ENCODE assay signal across 8 mouse cellular contexts in genomic region chr10:28485574-28485973, GRCm38 (mm10).
DNase-seq lines count a peak whose midpoint lies in the region; ATAC-seq and TF ChIP-seq lines count a peak whose summit lies in the region.

No protein-coding gene starts in this region.

- no peak overlapping the region for H3K4me3 ChIP-seq in gastrocnemius, adult 2 months
- H3K4me3 ChIP-seq in G1E (ENCODE audit: low read depth, low read length) = no peak overlapping the region

- no peaks in the 10 kb centered on the region for H3K27me3 ChIP-seq in G1E (ENCODE audit: insufficient read depth, low read length)

- H3K27ac ChIP-seq in gastrocnemius, adult 2 months = no peak overlapping the region

- peak; percentile 69 for TF ChIP-seq CTCF in gastrocnemius, adult 2 months (IDR thresholded peaks at IDR 0.05)
- 0 out of 2 replicates have a peak, but pooled peaks have one; percentile 37 for TF ChIP-seq CTCF in G1E (IDR thresholded peaks at IDR 0.05; ENCODE audit: low read depth, low read length)

- intact Hi-C loops in gastrocnemius, adult 2 months (cut with DNase I) = loop anchor here (5.0 kb wide), 1 partner anchor 357 kb away; no protein-coding TSS in a partner anchor

- peaks cover 8% of the 10 kb centered on the region for H3K4me1 ChIP-seq in G1E (ENCODE audit: insufficient read depth, low read depth, low read length)

- H3K36me3 ChIP-seq in G1E (replicated peaks) = no peaks in the 10 kb centered on the region

- ATAC-seq in G1E (ENCODE audit: extremely low read depth, insufficient number of reproducible peaks, low FRiP score, poor library complexity, severe bottlenecking) = peak; percentile 61; the same call in 1 of the 2 replicates
- ATAC-seq in megakaryocyte progenitor cell, adult 5-6 weeks (replicated peaks; ENCODE audit: poor library complexity) = peak; percentile 99

- peak; percentile 28 for DNase-seq in gastrocnemius, adult 2 months
- DNase-seq in gastrocnemius, adult 8-10 months (ENCODE audit: low spot score in 2 of 2) = no peak
- DNase-seq in G1E (ENCODE audit: low spot score) = no peak
- DNase-seq in cerebellum, adult 9-11 months = peak; percentile 52
- DNase-seq in gastrocnemius, postnatal 25 days = peak; percentile 11
- peak; percentile 44 for DNase-seq in layer of hippocampus, adult 9-11 months
- DNase-seq in spleen, postnatal 36 days (ENCODE audit: low spot score in 2 of 2) = peak; percentile 6 to 19

- no peaks in the 10 kb centered on the region for H3K9me3 ChIP-seq in G1E (replicated peaks)

Comparison
In these comparisons a context has a peak if more than half of its experiments do, and no peak if none do; other contexts are left out.
1. DNase-seq: peak in gastrocnemius, adult 2 months (single experiment), cerebellum, adult 9-11 months (single experiment), gastrocnemius, postnatal 25 days (single experiment), layer of hippocampus, adult 9-11 months (single experiment) and spleen, postnatal 36 days (2 of 2); none in gastrocnemius, adult 8-10 months (0 of 2) and G1E (single experiment).